Mouse (Mus musculus) kidney, embryonic 14.5 days (tissue): ENCODE data around the gene Atrnl1. TPM values are rescaled to one million over a fixed set of nuclear protein-coding genes. Genes with fewer than 3 reads are reported as not detected.

Experiments
- ATAC-seq: fragments of 200-750 bp; cut with Nextera tagmentation; 2 replicates; pipeline ENCODE4 v1.8.0; 2017; ENCODE audit warnings: moderate number of reproducible peaks, mild to moderate bottlenecking, moderate TSS enrichment, moderate library complexity; ENCODE audit not compliant: low FRiP score, low TSS enrichment
- H3K27ac ChIP-seq: fragments of 300-500 bp; sonication (generic); 2 replicates; pipeline ENCODE4 v1.5.1; 2014; ENCODE audit warnings: low read depth, mild to moderate bottlenecking, low read length, moderate library complexity, mixed read lengths
- H3K27me3 ChIP-seq: fragments of 300-500 bp; sonication (generic); 2 replicates; pipeline ENCODE4 v1.6.1; 2014; ENCODE audit warnings: mild to moderate bottlenecking, low read length; ENCODE audit not compliant: control insufficient read depth, insufficient read depth
- H3K36me3 ChIP-seq: fragments of 300-500 bp; sonication (generic); 2 replicates; pipeline ENCODE4 v1.6.1; 2014; ENCODE audit warnings: low read length, mixed read lengths; ENCODE audit not compliant: control insufficient read depth, insufficient read depth
- H3K4me1 ChIP-seq: fragments of 300-500 bp; sonication (generic); 2 replicates; pipeline ENCODE4 v1.6.1; 2014; ENCODE audit warnings: low read length, mixed read lengths; ENCODE audit not compliant: control insufficient read depth, insufficient read depth
- H3K4me2 ChIP-seq: fragments of 300-500 bp; sonication (generic); replicated peaks from 2 replicates; pipeline ENCODE4 v1.6.1; 2014; ENCODE audit warnings: low read depth, mild to moderate bottlenecking, low read length
- H3K4me3 ChIP-seq: fragments of 300-500 bp; sonication (generic); 2 replicates; pipeline ENCODE4 v1.5.1; 2014; ENCODE audit warnings: mild to moderate bottlenecking, low read length
- H3K9ac ChIP-seq: fragments of 300-500 bp; sonication (generic); 2 replicates; pipeline ENCODE4 v1.6.1; 2014; ENCODE audit warnings: low read depth, mild to moderate bottlenecking, low read length, moderate library complexity
- H3K9me3 ChIP-seq: fragments of 300-500 bp; sonication (generic); 2 replicates; pipeline ENCODE4 v1.6.1; 2016; ENCODE audit warnings: low read length; ENCODE audit not compliant: control insufficient read depth
- WGBS: fragments of 180-500 bp; shearing (Covaris S2); extraction: QIAGEN DNeasy Blood & Tissue Kit; methylation state at CpG from one replicate; pipeline ENCODE4 v1.1.7; 2014; 5-methylcytosine and 5-hydroxymethylcytosine counted together
- polyA plus RNA-seq: library from polyadenylated mRNA; unstranded; fragments of >200 nt; fragmentation: Nextera tagmentation; extraction: Ambion mirVana; gene quantifications from 2 replicates; pipeline ENCODE4 v1.2.1, GENCODE M21; 2014

Gene Atrnl1
- polyA plus RNA-seq, 1 experiment from 2014 or later: 10.5 TPM

- ATAC-seq: no peak
- H3K9me3 ChIP-seq: no peaks in the 10 kb centered on the region
- no peak overlapping the region for H3K4me2 ChIP-seq
- 87% methylated on average over 2 of the region's 2 CpGs for WGBS
- H3K4me3 ChIP-seq: no peak overlapping the region
- no peak overlapping the region for H3K27ac ChIP-seq
- no peaks in the 10 kb centered on the region for H3K36me3 ChIP-seq
- no peak overlapping the region for H3K9ac ChIP-seq
- no peaks in the 10 kb centered on the region for H3K27me3 ChIP-seq
- peaks cover 34% of the 10 kb centered on the region for H3K4me1 ChIP-seq
Observed at GRCm38 (mm10) chr19:58065514-58065913, 454.7 kb downstream of the Atrnl1 start.

GRCm38 (mm10) chr19:58068114-58068513 is 457.3 kb downstream of the Atrnl1 start:
- ATAC-seq: no peak
- no peak overlapping the region for H3K9ac ChIP-seq
- 37% methylated on average over 2 of the region's 2 CpGs for WGBS
- no peak overlapping the region for H3K4me3 ChIP-seq
- H3K27me3 ChIP-seq: no peaks in the 10 kb centered on the region
- peaks cover 21% of the 10 kb centered on the region; the same call in 1 of the 2 replicates for H3K4me1 ChIP-seq
- no peak overlapping the region for H3K27ac ChIP-seq
- no peak overlapping the region for H3K4me2 ChIP-seq
- no peaks in the 10 kb centered on the region for H3K9me3 ChIP-seq
- no peaks in the 10 kb centered on the region for H3K36me3 ChIP-seq

- no peak overlapping the region for H3K9ac ChIP-seq
- H3K36me3 ChIP-seq: no peaks in the 10 kb centered on the region
- H3K27ac ChIP-seq: no peak overlapping the region
- no peaks in the 10 kb centered on the region for H3K9me3 ChIP-seq
- no peak overlapping the region for H3K4me2 ChIP-seq
- H3K27me3 ChIP-seq: no peaks in the 10 kb centered on the region
- 76% methylated on average over 2 of the region's 2 CpGs for WGBS
- peaks cover 13% of the 10 kb centered on the region; the same call in 1 of the 2 replicates for H3K4me1 ChIP-seq
- no peak overlapping the region for H3K4me3 ChIP-seq
- no peak for ATAC-seq
Observed at GRCm38 (mm10) chr19:58068958-58069357, 458.1 kb downstream of the Atrnl1 start.

GRCm38 (mm10) chr19:58072404-58072803 is 461.6 kb downstream of the Atrnl1 start:
- H3K9me3 ChIP-seq: no peaks in the 10 kb centered on the region
- no peak overlapping the region for H3K4me3 ChIP-seq
- no peak overlapping the region for H3K9ac ChIP-seq
- H3K36me3 ChIP-seq: no peaks in the 10 kb centered on the region
- 56% methylated on average over 5 of the region's 5 CpGs for WGBS
- no peaks in the 10 kb centered on the region for H3K27me3 ChIP-seq
- ATAC-seq: no peak
- H3K27ac ChIP-seq: no peak overlapping the region
- H3K4me1 ChIP-seq: peaks cover 7% of the 10 kb centered on the region; the same call in 1 of the 2 replicates
- no peak overlapping the region for H3K4me2 ChIP-seq

- Histone ChIP-seq H3K9ac (no peak overlapping the region), H3K9me3 (no peaks in the 10 kb centered on the region), H3K27me3 (no peaks in the 10 kb centered on the region), H3K4me2 (no peak overlapping the region), H3K4me1 (peaks cover 7% of the 10 kb centered on the region; the same call in 1 of the 2 replicates), H3K4me3 (no peak overlapping the region), H3K27ac (no peak overlapping the region), H3K36me3 (no peaks in the 10 kb centered on the region)
- no peak for ATAC-seq
- 88% methylated on average over 9 of the region's 9 CpGs for WGBS
Observed at GRCm38 (mm10) chr19:58072846-58073245, 462.0 kb downstream of the Atrnl1 start.

- Histone ChIP-seq H3K4me2 (no peak overlapping the region), H3K36me3 (no peaks in the 10 kb centered on the region), H3K9ac (no peak overlapping the region), H3K4me3 (no peak overlapping the region), H3K27me3 (no peaks in the 10 kb centered on the region), H3K9me3 (no peaks in the 10 kb centered on the region), H3K4me1 (no peaks in the 10 kb centered on the region), H3K27ac (no peak overlapping the region)
- 34% methylated on average over 6 of the region's 6 CpGs for WGBS
- no peak for ATAC-seq
Observed at GRCm38 (mm10) chr19:58075252-58075651, 464.4 kb downstream of the Atrnl1 start.

GRCm38 (mm10) chr19:58076961-58077371 is 466.1 kb downstream of the Atrnl1 start:
- H3K36me3 ChIP-seq: no peaks in the 10 kb centered on the region
- H3K9ac ChIP-seq: no peak overlapping the region
- H3K4me1 ChIP-seq: no peaks in the 10 kb centered on the region
- H3K9me3 ChIP-seq: no peaks in the 10 kb centered on the region
- 75% methylated on average over 14 of the region's 14 CpGs for WGBS
- no peak for ATAC-seq
- H3K4me2 ChIP-seq: no peak overlapping the region
- H3K27me3 ChIP-seq: no peaks in the 10 kb centered on the region
- no peak overlapping the region for H3K4me3 ChIP-seq
- no peak overlapping the region for H3K27ac ChIP-seq

GRCm38 (mm10) chr19:58077529-58078070 is 466.8 kb downstream of the Atrnl1 start:
- H3K4me2 ChIP-seq: no peak overlapping the region
- H3K27ac ChIP-seq: no peak overlapping the region
- no peaks in the 10 kb centered on the region for H3K4me1 ChIP-seq
- ATAC-seq: no peak
- H3K36me3 ChIP-seq: no peaks in the 10 kb centered on the region
- H3K4me3 ChIP-seq: no peak overlapping the region
- no peaks in the 10 kb centered on the region for H3K9me3 ChIP-seq
- no peak overlapping the region for H3K9ac ChIP-seq
- H3K27me3 ChIP-seq: no peaks in the 10 kb centered on the region
- WGBS: 82% methylated on average over 10 of the region's 10 CpGs

GRCm38 (mm10) chr19:58080168-58080567 is 469.3 kb downstream of the Atrnl1 start:
- Histone ChIP-seq H3K27ac (no peak overlapping the region), H3K36me3 (no peaks in the 10 kb centered on the region), H3K4me3 (no peak overlapping the region), H3K9ac (no peak overlapping the region), H3K4me2 (no peak overlapping the region), H3K4me1 (no peaks in the 10 kb centered on the region), H3K27me3 (no peaks in the 10 kb centered on the region), H3K9me3 (no peaks in the 10 kb centered on the region)
- no peak for ATAC-seq
- WGBS: 91% methylated on average over 6 of the region's 6 CpGs
